Mouse (Mus musculus): Measurements from ENCODE around the gene Adamtsl2. TPM values are rescaled to one million over a fixed set of nuclear protein-coding genes. Genes with fewer than 3 reads are reported as not detected.

Gene Adamtsl2
- total RNA-seq, 2 experiments from 2014 or later: not detected

GRCm38 (mm10) chr2:27114169-27114568, 35.0 kb downstream of the Adamtsl2 start:
- no peak for ATAC-seq (replicated peaks; ENCODE audit: poor library complexity)

- ATAC-seq (replicated peaks; ENCODE audit: poor library complexity): no peak
These were observed 39.3 kb downstream of the Adamtsl2 start for GRCm38 (mm10) chr2:27118452-27118851.

- ATAC-seq (replicated peaks; ENCODE audit: poor library complexity): no peak
These were observed 40.6 kb downstream of the Adamtsl2 start for GRCm38 (mm10) chr2:27119766-27120165.

GRCm38 (mm10) chr2:27120241-27120641, 41.1 kb downstream of the Adamtsl2 start:
- ATAC-seq (replicated peaks; ENCODE audit: poor library complexity): 0 out of 2 replicates have a peak, but pooled peaks have one; percentile 12

- peak; percentile 77 for ATAC-seq (replicated peaks; ENCODE audit: poor library complexity)
These were observed 42.6 kb downstream of the Adamtsl2 start for GRCm38 (mm10) chr2:27121626-27122355.

GRCm38 (mm10) chr2:27122578-27122977, 43.4 kb downstream of the Adamtsl2 start:
- ATAC-seq (replicated peaks; ENCODE audit: poor library complexity): no peak

- no peak for ATAC-seq (replicated peaks; ENCODE audit: poor library complexity)
These were observed 43.9 kb downstream of the Adamtsl2 start for GRCm38 (mm10) chr2:27123121-27123520.

GRCm38 (mm10) chr2:27125979-27126378, 46.8 kb downstream of the Adamtsl2 start:
- ATAC-seq (replicated peaks; ENCODE audit: poor library complexity): peak; percentile 45

- ATAC-seq (replicated peaks; ENCODE audit: poor library complexity): no peak
These were observed 47.3 kb downstream of the Adamtsl2 start for GRCm38 (mm10) chr2:27126496-27126895.

- peak; percentile 80 for ATAC-seq (replicated peaks; ENCODE audit: poor library complexity)
These were observed 49.8 kb downstream of the Adamtsl2 start for GRCm38 (mm10) chr2:27128990-27129389.

- no peak for ATAC-seq (replicated peaks; ENCODE audit: poor library complexity)
These were observed 56.8 kb downstream of the Adamtsl2 start for GRCm38 (mm10) chr2:27135935-27136334.

- ATAC-seq (replicated peaks; ENCODE audit: poor library complexity): no peak
These were observed 57.2 kb downstream of the Adamtsl2 start for GRCm38 (mm10) chr2:27136336-27136735.

GRCm38 (mm10) chr2:27136789-27137188, 57.6 kb downstream of the Adamtsl2 start:
- ATAC-seq (replicated peaks; ENCODE audit: poor library complexity): no peak

GRCm38 (mm10) chr2:27138356-27138755, 59.2 kb downstream of the Adamtsl2 start:
- ATAC-seq (replicated peaks; ENCODE audit: poor library complexity): no peak

- ATAC-seq (replicated peaks; ENCODE audit: poor library complexity): peak; percentile 52
These were observed 62.9 kb downstream of the Adamtsl2 start, which contains the start of gene Fam163b for GRCm38 (mm10) chr2:27141950-27142693. Fam163b (minus strand) TSS chr2:27142491.

- no peak for ATAC-seq (replicated peaks; ENCODE audit: poor library complexity)
These were observed 65.8 kb downstream of the Adamtsl2 start for GRCm38 (mm10) chr2:27144957-27145356.

- ATAC-seq (replicated peaks; ENCODE audit: poor library complexity): no peak
These were observed 67.7 kb downstream of the Adamtsl2 start for GRCm38 (mm10) chr2:27146840-27147239.

GRCm38 (mm10) chr2:27149457-27149856, 70.3 kb downstream of the Adamtsl2 start:
- no peak for ATAC-seq (replicated peaks; ENCODE audit: poor library complexity)

- ATAC-seq (replicated peaks; ENCODE audit: poor library complexity): no peak
These were observed 75.4 kb downstream of the Adamtsl2 start for GRCm38 (mm10) chr2:27154466-27155185.

- no peak for ATAC-seq (replicated peaks; ENCODE audit: poor library complexity)
These were observed 77.4 kb downstream of the Adamtsl2 start for GRCm38 (mm10) chr2:27156596-27156995.

Data from megakaryocyte progenitor cell, adult 5-6 weeks (primary cell).